Mouse (Mus musculus): ENCODE measurements around the gene Slc35f3. TPM values are rescaled to one million over a fixed set of nuclear protein-coding genes. Genes with fewer than 3 reads are reported as not detected.
A peak's percentile ranks its signal among the peaks of the same experiment; 100 is the strongest.
"Not testable (repeated sequence)": the region's sequence is repeated elsewhere in the genome, so short reads cannot be mapped to it uniquely, and the experiment has no call there.

Gene Slc35f3
- total RNA-seq, 2 experiments from 2014 or later, result not detected

- intact Hi-C loops (cut with DNase I), result no loop called here
Observed at GRCm38 (mm10) chr8:126395386-126395785, 97.0 kb downstream of the Slc35f3 start.

GRCm38 (mm10) chr8:126395917-126396316, 97.6 kb downstream of the Slc35f3 start:
- intact Hi-C loops (cut with DNase I), result no loop called here
- no peak for DNase-seq

More at GRCm38 (mm10) chr8:126395386-126395785, 97.0 kb downstream of the Slc35f3 start:
- DNase-seq, result no peak

GRCm38 (mm10) chr8:126398349-126398748, 100.0 kb downstream of the Slc35f3 start:
- peak in 1 of 2 experiments; percentile 4 for DNase-seq
- intact Hi-C loops (cut with DNase I), result no loop called here

- intact Hi-C loops (cut with DNase I), result not testable (repeated sequence)
- peak; percentile 3 to 23 for DNase-seq
Observed at GRCm38 (mm10) chr8:126404550-126404949, 106.2 kb downstream of the Slc35f3 start.

GRCm38 (mm10) chr8:126405030-126405429, 106.7 kb downstream of the Slc35f3 start:
- DNase-seq, result no peak
- intact Hi-C loops (cut with DNase I), result no loop called here

GRCm38 (mm10) chr8:126420834-126421233, 122.5 kb downstream of the Slc35f3 start:
- intact Hi-C loops (cut with DNase I), result loop anchor here (5.0 kb wide), 1 partner anchor 526 kb away; the partner anchor contains the start of gene Tomm20

GRCm38 (mm10) chr8:126422174-126422919, 124.0 kb downstream of the Slc35f3 start, which contains the start of gene Coa6:
Coa6 (plus strand) TSS chr8:126422515.
- DNase-seq, result peak; percentile 99
- intact Hi-C loops (cut with DNase I), result loop anchor here (5.0 kb wide), 1 partner anchor 525 kb away; the partner anchor contains the start of gene Tomm20

More at GRCm38 (mm10) chr8:126420834-126421233, 122.5 kb downstream of the Slc35f3 start:
- no peak for DNase-seq

GRCm38 (mm10) chr8:126422920-126423300, 124.6 kb downstream of the Slc35f3 start:
- intact Hi-C loops (cut with DNase I), result loop anchor here (5.0 kb wide), 1 partner anchor 524 kb away; the partner anchor contains the start of gene Tomm20
- DNase-seq, result no peak

GRCm38 (mm10) chr8:126424163-126424562, 125.8 kb downstream of the Slc35f3 start:
- no peak for DNase-seq
- intact Hi-C loops (cut with DNase I), result loop anchor here (5.0 kb wide), 1 partner anchor 523 kb away; the partner anchor contains the start of gene Tomm20

GRCm38 (mm10) chr8:126424946-126425345, 126.6 kb downstream of the Slc35f3 start:
- intact Hi-C loops (cut with DNase I), result loop anchor here (5.0 kb wide), 1 partner anchor 522 kb away; the partner anchor contains the start of gene Tomm20
- DNase-seq, result no peak

- intact Hi-C loops (cut with DNase I), result no loop called here
Observed at GRCm38 (mm10) chr8:126429635-126430034, 131.3 kb downstream of the Slc35f3 start.

GRCm38 (mm10) chr8:126433827-126434226, 135.5 kb downstream of the Slc35f3 start:
- intact Hi-C loops (cut with DNase I), result no loop called here
- no peak for DNase-seq

More at GRCm38 (mm10) chr8:126429635-126430034, 131.3 kb downstream of the Slc35f3 start:
- DNase-seq, result no peak

- intact Hi-C loops (cut with DNase I), result no loop called here
- DNase-seq, result no peak
Observed at GRCm38 (mm10) chr8:126438937-126439336, 140.6 kb downstream of the Slc35f3 start.

Other genes starting within 250 kb of the Slc35f3 start
- gene Coa6, start 124.0 kb downstream of the Slc35f3 start, total RNA-seq (2021), result 10 to 100 TPM; 25.4 to 26.5 TPM
- 1 to 10 TPM; 5.7 to 6.2 TPM for gene Tarbp1, start 176.5 kb downstream of the Slc35f3 start, total RNA-seq (2021)